In the genomic region with DNA sequence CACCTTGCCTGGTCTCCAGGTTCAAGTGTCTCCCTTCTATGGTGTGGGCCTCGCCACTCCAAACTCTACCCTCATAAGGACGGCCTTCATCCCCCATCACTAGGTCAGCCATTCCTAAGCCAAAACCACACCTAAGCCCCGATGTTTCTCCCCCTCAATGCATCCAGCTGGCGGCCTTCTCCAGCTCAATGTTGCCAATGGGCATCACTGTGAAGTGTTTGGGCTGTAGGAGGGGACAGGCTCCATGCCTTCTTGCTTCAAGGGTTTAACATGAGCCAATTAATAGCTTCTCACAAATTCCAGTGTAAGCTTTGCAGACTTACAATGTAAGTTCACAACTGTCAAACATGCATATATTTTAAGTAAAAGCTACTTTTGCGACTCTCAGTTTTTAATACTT, we compare ENCODE assay signal across 15 mouse cellular contexts.
"Had no signal": no experiment of that assay in that cellular context is flagged by ENCODE, and none has a peak within 500 bp of the region (broad histone marks: within the 10 kb centered on the region; RNA-seq: fewer than 3 reads in every experiment).

No protein-coding gene starts in this region.

- H3K9ac ChIP-seq: kidney, embryonic 15.5 days; liver, embryonic 15.5 days; lung, embryonic 14.5 days; midbrain, embryonic 15.5 days had no signal

- H3K4me1 ChIP-seq: midbrain, embryonic 15.5 days had no signal

- DNase-seq: kidney, adult 2 months; kidney, postnatal 14 days; thymus, adult 18-20 months; thymus, postnatal 25 days had no signal

- H3K4me3 ChIP-seq: kidney, embryonic 15.5 days; left cerebral cortex, adult 2 months; limb, embryonic 10.5 days; liver, embryonic 15.5 days; megakaryocyte, embryonic 14.5 days; midbrain, embryonic 15.5 days; neural tube, embryonic 13.5 days had no signal

- H3K9me3 ChIP-seq: kidney, embryonic 15.5 days; limb, embryonic 10.5 days; liver, embryonic 15.5 days; megakaryocyte, embryonic 14.5 days; midbrain, embryonic 15.5 days; neural tube, embryonic 13.5 days had no signal

- H3K4me2 ChIP-seq: liver, embryonic 11.5 days; liver, embryonic 15.5 days; midbrain, embryonic 11.5 days had no signal

- H3K36me3 ChIP-seq: kidney, embryonic 15.5 days; limb, embryonic 10.5 days; liver, embryonic 15.5 days; midbrain, embryonic 15.5 days; neural tube, embryonic 13.5 days had no signal

- H3K27me3 ChIP-seq: kidney, embryonic 15.5 days; liver, embryonic 15.5 days; megakaryocyte, embryonic 14.5 days; midbrain, embryonic 15.5 days; neural tube, embryonic 13.5 days had no signal

- H3K27ac ChIP-seq: kidney, embryonic 15.5 days; left cerebral cortex, adult 2 months; limb, embryonic 10.5 days; liver, embryonic 15.5 days; macrophage; midbrain, embryonic 15.5 days had no signal
